Mouse (Mus musculus): ENCODE measurements around the gene Morc1.

DNA sequence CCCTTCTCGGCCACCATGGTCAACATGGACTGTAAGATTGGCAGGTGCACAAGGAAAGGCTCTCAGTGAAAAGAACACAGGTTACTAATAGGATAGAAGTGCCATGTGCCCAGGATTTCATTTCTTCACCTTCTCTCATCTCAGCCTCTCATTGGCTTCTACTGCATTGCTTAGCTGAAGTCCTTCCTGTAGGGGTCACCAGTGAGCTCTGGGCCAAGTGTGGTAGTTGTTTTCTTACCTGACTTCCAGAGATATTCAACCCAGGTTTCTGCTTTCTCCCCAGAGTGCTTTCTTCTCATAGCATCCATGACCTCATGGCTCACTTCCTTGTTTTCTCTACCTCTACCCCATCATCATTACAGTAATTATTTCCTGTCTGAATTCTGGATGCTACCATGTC lies 192.4 kb downstream of the Morc1 start:
- TF ChIP-seq E2F4 (IDR thresholded peaks at IDR 0.05; ENCODE audit: insufficient read depth) (no peak), MYOG (IDR thresholded peaks at IDR 0.05; ENCODE audit: control insufficient read depth in 1 of 3, insufficient read depth in 1 of 3, insufficient read length in 2 of 3, low read depth in 2 of 3) (no peak), MYOD1 (IDR thresholded peaks at IDR 0.05; ENCODE audit: control insufficient read depth in 1 of 3, insufficient read length in 2 of 3, low read depth in 2 of 3) (no peak), POLR2A (IDR thresholded peaks at IDR 0.05; ENCODE audit: insufficient read length, low read depth) (no peak), USF1 (IDR thresholded peaks at IDR 0.05; ENCODE audit: low read depth) (no peak), POLR2AphosphoS2 (IDR thresholded peaks at IDR 0.05; ENCODE audit: insufficient read length, low read depth) (no peak), TCF3 (IDR thresholded peaks at IDR 0.05; ENCODE audit: insufficient read length, low read depth) (no peak), TCF12 (IDR thresholded peaks at IDR 0.05; ENCODE audit: insufficient read depth, poor library complexity, severe bottlenecking) (no peak), REST (IDR thresholded peaks at IDR 0.05; ENCODE audit: insufficient read depth, insufficient read length) (no peak), CEBPB (IDR thresholded peaks at IDR 0.05; ENCODE audit: insufficient read depth, poor library complexity, severe bottlenecking) (no peak), MAX (IDR thresholded peaks at IDR 0.05; ENCODE audit: low read depth) (no peak)
